Mouse (Mus musculus) adrenal gland, adult 8-10 months (tissue): ENCODE data around the gene Ankrd35. TPM values are rescaled to one million over a fixed set of nuclear protein-coding genes. Genes with fewer than 3 reads are reported as not detected.
"Not testable (repeated sequence)": the region's sequence is repeated elsewhere in the genome, so short reads cannot be mapped to it uniquely, and the experiment has no call there.

Source experiments
- DNase-seq: peaks from one replicate; pipeline ENCODE4 v3.0.0; 2022
- total RNA-seq, 4 experiments: library from RNA; stranded (reverse); gene quantifications; 2 replicates each; pipeline ENCODE4 v1.2.4; 2022

The Ankrd35 gene
- total RNA-seq, 4 experiments from 2014 or later, result 3.1 to 9.9 (median 5.0) TPM

- DNase-seq, result no peak
These were observed 37.1 kb downstream of the Ankrd35 start for GRCm38 (mm10) chr3:96706984-96707383.

- DNase-seq, result peak; percentile 52
These were observed 38.2 kb downstream of the Ankrd35 start, which contains the start of gene Nudt17 for GRCm38 (mm10) chr3:96707903-96708683. Gene Nudt17 (minus strand): TSS chr3:96708562.

GRCm38 (mm10) chr3:96708684-96709064 is 38.7 kb downstream of the Ankrd35 start:
- DNase-seq, result no peak

- no peak for DNase-seq
These were observed 44.4 kb downstream of the Ankrd35 start for GRCm38 (mm10) chr3:96714286-96714685.

- DNase-seq, result no peak
These were observed 45.9 kb downstream of the Ankrd35 start for GRCm38 (mm10) chr3:96715854-96716253.

GRCm38 (mm10) chr3:96719173-96719572 is 49.2 kb downstream of the Ankrd35 start:
- no peak for DNase-seq

GRCm38 (mm10) chr3:96727343-96727827 is 57.5 kb downstream of the Ankrd35 start, which contains the start of the genes Polr3c and Rnf115:
Gene Polr3c (minus strand): TSS chr3:96727628.
Gene Rnf115 (plus strand): TSS chr3:96727664.
- DNase-seq, result peak; percentile 97

GRCm38 (mm10) chr3:96727828-96728633 is 58.1 kb downstream of the Ankrd35 start:
- no peak for DNase-seq

- DNase-seq, result no peak
These were observed 58.9 kb downstream of the Ankrd35 start for GRCm38 (mm10) chr3:96728634-96729402.

GRCm38 (mm10) chr3:96729403-96729784 is 59.5 kb downstream of the Ankrd35 start:
- no peak for DNase-seq

- DNase-seq, result no peak
These were observed 60.9 kb downstream of the Ankrd35 start for GRCm38 (mm10) chr3:96730785-96731184.

GRCm38 (mm10) chr3:96733984-96734383 is 64.1 kb downstream of the Ankrd35 start:
- DNase-seq, result no peak

- no peak for DNase-seq
These were observed 65.3 kb downstream of the Ankrd35 start for GRCm38 (mm10) chr3:96735200-96735599.

- no peak for DNase-seq
These were observed 67.2 kb downstream of the Ankrd35 start for GRCm38 (mm10) chr3:96737013-96737740.

GRCm38 (mm10) chr3:96737995-96738394 is 68.1 kb downstream of the Ankrd35 start:
- DNase-seq, result no peak

- DNase-seq, result not testable (repeated sequence)
These were observed 70.3 kb downstream of the Ankrd35 start for GRCm38 (mm10) chr3:96740279-96740678.

Other genes starting within 250 kb of the Ankrd35 start
- not detected for gene BC107364, start 217.8 kb upstream of the Ankrd35 start, total RNA-seq
- under 1 TPM in 1 of 4 experiments, not detected in 3; 0.27 TPM for gene Hfe2, start 145.0 kb upstream of the Ankrd35 start, total RNA-seq
- gene Txnip, start 112.2 kb upstream of the Ankrd35 start, total RNA-seq, result 100 to 1,000 TPM; 374 to 825 (median 652) TPM
- not detected for gene Gm16253, start 93.1 kb upstream of the Ankrd35 start, total RNA-seq
- 10 to 100 TPM; 35.7 to 54.5 (median 40.0) TPM for gene Polr3gl, start 76.0 kb upstream of the Ankrd35 start, total RNA-seq
- 1 to 10 TPM; 1.1 to 2.3 (median 1.7) TPM for gene Ankrd34a, start 73.5 kb upstream of the Ankrd35 start, total RNA-seq
- gene Lix1l, start 69.0 kb upstream of the Ankrd35 start, total RNA-seq, result 10 to 100 TPM; 47.8 to 57.8 (median 54.5) TPM
- gene Rbm8a, start 40.2 kb upstream of the Ankrd35 start, total RNA-seq, result 100 to 1,000 TPM in 1 of 4 experiments, 10 to 100 TPM in 3; 54.6 to 101 (median 71.7) TPM
- gene Pex11b, start 34.8 kb upstream of the Ankrd35 start, total RNA-seq, result 10 to 100 TPM; 51.1 to 60.0 (median 56.2) TPM
- gene Gm42957, start 34.7 kb upstream of the Ankrd35 start, total RNA-seq, result under 1 TPM; 0.32 to 0.80 (median 0.40) TPM
- gene Itga10, start 24.5 kb upstream of the Ankrd35 start, total RNA-seq, result 1 to 10 TPM; 1.5 to 2.4 (median 1.8) TPM
- gene Pias3, start 26.3 kb downstream of the Ankrd35 start, total RNA-seq, result 10 to 100 TPM; 27.3 to 38.0 (median 32.6) TPM
- 1 to 10 TPM; 1.1 to 2.6 (median 1.6) TPM for gene Nudt17, start 38.4 kb downstream of the Ankrd35 start, total RNA-seq
- 10 to 100 TPM; 30.0 to 33.4 (median 31.1) TPM for gene Polr3c, start 57.5 kb downstream of the Ankrd35 start, total RNA-seq
- gene Rnf115, start 57.5 kb downstream of the Ankrd35 start, total RNA-seq, result 10 to 100 TPM; 34.0 to 45.9 (median 39.5) TPM
- gene Pdzk1, start 159.2 kb downstream of the Ankrd35 start, total RNA-seq, result under 1 TPM in 1 of 4 experiments, not detected in 3; 0.22 TPM
- gene Cd160, start 159.2 kb downstream of the Ankrd35 start, total RNA-seq, result under 1 TPM in 2 of 4 experiments, not detected in 2; 0.23 to 0.27 TPM
- gene Gja5, start 234.6 kb downstream of the Ankrd35 start, total RNA-seq, result 1 to 10 TPM; 1.0 to 2.6 (median 1.3) TPM
- 10 to 100 TPM; 37.7 to 43.1 (median 41.9) TPM for gene Gpr89, start 235.2 kb downstream of the Ankrd35 start, total RNA-seq